Mouse (Mus musculus): ENCODE results near the gene Igdcc4. TPM values are rescaled to one million over a fixed set of nuclear protein-coding genes. Genes with fewer than 3 reads are reported as not detected.
A peak's percentile ranks its signal among the peaks of the same experiment; 100 is the strongest.
"Not testable (repeated sequence)": the region's sequence is repeated elsewhere in the genome, so short reads cannot be mapped to it uniquely, and the experiment has no call there.

Igdcc4 gene
- total and polyA plus RNA-seq, 3 experiments = 7.3 to 12.4 (median 10.2) TPM

DNA sequence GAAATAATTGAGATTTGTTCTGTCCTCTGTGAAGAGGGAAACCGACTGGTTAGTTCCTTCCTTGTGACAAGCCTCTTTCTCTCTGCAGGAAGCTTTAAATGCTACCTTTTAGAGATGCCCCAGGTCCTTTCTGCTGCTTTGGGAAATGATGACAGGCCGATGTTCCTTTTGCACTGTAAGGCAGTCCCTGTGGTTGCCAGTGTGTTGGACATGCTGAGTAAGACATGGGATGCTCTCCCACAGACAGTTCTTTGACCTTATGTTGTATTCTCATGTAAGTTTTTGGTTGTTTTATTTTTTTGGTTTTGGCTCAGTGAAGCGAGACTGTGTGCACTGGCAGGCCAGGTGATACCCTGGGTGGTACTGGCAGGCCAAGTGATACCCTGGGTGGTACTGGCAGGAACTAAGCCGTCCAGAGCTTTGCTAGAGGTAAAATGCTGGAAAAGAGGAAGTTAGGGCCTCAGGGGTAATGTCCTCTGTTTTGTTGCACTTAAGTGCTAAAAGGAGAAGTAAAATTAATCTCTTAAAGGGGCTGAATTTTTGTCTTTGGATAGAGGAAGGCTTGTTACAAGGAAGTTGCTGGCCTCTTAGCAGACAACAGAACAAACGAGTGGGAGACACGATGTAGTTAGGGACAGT lies 26.3 kb upstream of the Igdcc4 start:
- no peaks in the 10 kb centered on the region for H3K79me2 ChIP-seq (replicated peaks; ENCODE audit: control insufficient read depth, insufficient read depth, low read length)
- H3K36me3 ChIP-seq (ENCODE audit: control insufficient read depth, insufficient read depth, low read length) = peaks cover 3% of the 10 kb centered on the region; the same call in 1 of the 2 replicates
- no peak overlapping the region for H3K27ac ChIP-seq
- H3K9ac ChIP-seq (ENCODE audit: low read depth, low read length) = no peak overlapping the region
- no peaks in the 10 kb centered on the region for H3K27me3 ChIP-seq (ENCODE audit: control insufficient read depth, insufficient read depth, low read length)
- peak in 1 of 2 experiments; percentile 34 for DNase-seq
- TF ChIP-seq POLR2A (IDR thresholded peaks at IDR 0.05; ENCODE audit: insufficient read depth, low read depth, low read length) = no peak
- no peak for TF ChIP-seq EP300 (IDR thresholded peaks at IDR 0.05; ENCODE audit: insufficient read depth, low read depth, low read length)
- no peak for TF ChIP-seq CTCF (IDR thresholded peaks at IDR 0.05)
- H3K4me1 ChIP-seq (ENCODE audit: control insufficient read depth, insufficient read depth, low read length) = no peaks in the 10 kb centered on the region
- intact Hi-C loops (cut with DNase I) = no loop called here
- H3K4me3 ChIP-seq = no peak overlapping the region
- 80% methylated on average over 6 of the region's 6 CpGs for WGBS

DNA sequence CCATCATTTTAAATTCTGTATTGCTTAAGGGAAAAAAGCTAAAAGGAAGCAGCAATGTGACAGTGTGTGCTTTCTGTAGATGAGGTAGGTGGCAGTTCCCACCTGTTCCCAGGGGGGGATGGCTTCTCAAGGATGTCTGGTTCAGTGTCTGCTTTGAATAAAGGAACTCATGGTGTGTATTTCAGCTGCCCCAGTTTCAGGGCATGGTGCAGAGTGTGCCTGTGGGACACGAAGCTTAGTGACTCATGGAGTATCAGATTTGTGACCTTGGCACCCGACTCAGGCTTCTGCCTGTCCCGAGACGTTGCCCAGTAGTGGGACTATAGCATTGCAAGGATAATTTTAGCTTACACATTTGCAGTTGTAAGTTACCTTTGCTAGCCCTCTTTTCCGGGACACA lies 23.8 kb upstream of the Igdcc4 start:
- 63% methylated on average over 5 of the region's 5 CpGs for WGBS

GRCm38 (mm10) chr9:65080141-65080540 lies 21.1 kb upstream of the Igdcc4 start:
- H3K79me2 ChIP-seq (replicated peaks; ENCODE audit: control insufficient read depth, insufficient read depth, low read length); H3K27ac ChIP-seq; intact Hi-C loops (cut with DNase I); H3K36me3 ChIP-seq (ENCODE audit: control insufficient read depth, insufficient read depth, low read length); H3K27me3 ChIP-seq (ENCODE audit: control insufficient read depth, insufficient read depth, low read length); H3K4me3 ChIP-seq; H3K9ac ChIP-seq (ENCODE audit: low read depth, low read length); H3K4me1 ChIP-seq (ENCODE audit: control insufficient read depth, insufficient read depth, low read length); DNase-seq: not testable (repeated sequence)
- 93% methylated on average over 2 of the region's 2 CpGs for WGBS
- peak; percentile 37 for TF ChIP-seq CTCF (IDR thresholded peaks at IDR 0.05)

More for the DNA sequence above, 23.8 kb upstream of the Igdcc4 start:
- Histone ChIP-seq H3K4me1 (ENCODE audit: control insufficient read depth, insufficient read depth, low read length) (no peaks in the 10 kb centered on the region), H3K9ac (ENCODE audit: low read depth, low read length) (no peak overlapping the region), H3K79me2 (replicated peaks; ENCODE audit: control insufficient read depth, insufficient read depth, low read length) (no peaks in the 10 kb centered on the region), H3K27me3 (ENCODE audit: control insufficient read depth, insufficient read depth, low read length) (no peaks in the 10 kb centered on the region), H3K4me3 (no peak overlapping the region), H3K36me3 (ENCODE audit: control insufficient read depth, insufficient read depth, low read length) (peaks cover 3% of the 10 kb centered on the region; the same call in 1 of the 2 replicates), H3K27ac (no peak overlapping the region)
- DNase-seq = no peak
- no peak for TF ChIP-seq CTCF (IDR thresholded peaks at IDR 0.05)
- no peak for TF ChIP-seq EP300 (IDR thresholded peaks at IDR 0.05; ENCODE audit: insufficient read depth, low read depth, low read length)
- no peak for TF ChIP-seq POLR2A (IDR thresholded peaks at IDR 0.05; ENCODE audit: insufficient read depth, low read depth, low read length)
- intact Hi-C loops (cut with DNase I) = no loop called here

DNA sequence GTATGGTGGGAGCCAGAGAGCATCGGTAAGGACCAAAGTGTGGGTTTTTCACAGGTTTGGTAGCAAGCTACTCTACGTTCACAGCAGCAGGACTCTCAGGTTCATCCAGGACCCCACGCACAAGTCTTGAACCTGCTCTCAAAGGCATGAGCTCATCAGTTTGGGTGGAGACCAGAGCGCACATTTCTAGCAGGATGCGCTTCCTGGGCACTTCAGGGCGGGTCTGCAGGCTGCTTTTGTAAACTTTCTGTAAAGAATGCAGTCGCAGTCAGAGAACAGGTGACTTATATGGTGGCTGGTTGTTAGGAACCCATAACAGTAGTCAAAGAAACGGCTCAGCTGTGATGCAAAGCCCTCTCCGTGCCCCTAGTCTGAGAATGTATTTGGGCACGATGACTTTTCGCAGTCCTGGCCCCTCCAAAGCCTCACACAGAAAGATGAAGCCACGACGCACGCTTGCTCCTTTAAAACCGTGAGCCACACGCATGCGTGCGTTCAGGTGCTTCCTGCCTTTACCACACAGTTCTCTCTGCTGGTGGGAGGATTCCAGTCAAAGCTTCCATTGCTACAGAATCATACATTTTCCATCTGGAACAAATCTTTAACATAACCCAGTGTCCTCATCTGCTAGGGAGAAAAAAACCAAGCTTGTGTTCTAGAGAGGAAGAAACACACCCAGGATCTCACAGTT lies 18.1 kb upstream of the Igdcc4 start:
- TF ChIP-seq EP300 (IDR thresholded peaks at IDR 0.05; ENCODE audit: insufficient read depth, low read depth, low read length) = no peak
- no peak for TF ChIP-seq CTCF (IDR thresholded peaks at IDR 0.05)
- no peak for TF ChIP-seq POLR2A (IDR thresholded peaks at IDR 0.05; ENCODE audit: insufficient read depth, low read depth, low read length)
- intact Hi-C loops (cut with DNase I) = no loop called here
- H3K4me3 ChIP-seq = no peak overlapping the region
- H3K4me1 ChIP-seq (ENCODE audit: control insufficient read depth, insufficient read depth, low read length) = no peaks in the 10 kb centered on the region
- no peak overlapping the region for H3K27ac ChIP-seq
- no peaks in the 10 kb centered on the region for H3K79me2 ChIP-seq (replicated peaks; ENCODE audit: control insufficient read depth, insufficient read depth, low read length)
- H3K27me3 ChIP-seq (ENCODE audit: control insufficient read depth, insufficient read depth, low read length) = no peaks in the 10 kb centered on the region
- no peak for DNase-seq
- H3K9ac ChIP-seq (ENCODE audit: low read depth, low read length) = no peak overlapping the region
- peaks cover 3% of the 10 kb centered on the region; the same call in 1 of the 2 replicates for H3K36me3 ChIP-seq (ENCODE audit: control insufficient read depth, insufficient read depth, low read length)
- 92% methylated on average over 18 of the region's 18 CpGs for WGBS

DNA sequence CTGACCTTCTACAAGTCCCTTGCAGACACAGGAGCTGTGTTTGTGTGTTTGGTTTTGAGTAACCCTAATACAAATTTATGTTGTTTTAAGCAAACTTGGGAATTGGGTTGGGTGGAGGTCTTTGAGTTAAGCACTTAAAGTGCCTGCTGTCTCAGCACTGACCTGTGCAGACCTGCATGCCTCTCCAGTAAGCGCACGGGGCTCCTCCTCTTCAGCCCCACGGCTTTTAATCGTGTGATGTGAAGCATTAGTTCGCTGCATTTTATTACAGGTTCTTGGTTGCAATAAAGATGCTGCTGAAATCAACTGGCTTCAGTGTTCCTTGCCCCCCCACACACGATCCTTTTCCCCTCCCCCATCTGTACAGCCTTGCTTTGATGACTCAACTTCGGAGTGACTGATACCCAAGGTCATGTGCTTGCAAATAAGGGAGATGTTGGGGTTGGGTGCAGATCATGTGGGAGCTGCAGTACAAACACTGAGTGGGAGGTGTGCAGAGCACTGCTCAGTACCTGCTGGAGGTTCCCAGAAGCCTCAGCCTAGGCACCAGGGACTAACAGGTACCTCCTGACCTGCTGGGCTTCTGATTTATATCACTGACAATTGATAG lies 17.0 kb upstream of the Igdcc4 start:
- Histone ChIP-seq H3K27ac (no peak overlapping the region), H3K9ac (ENCODE audit: low read depth, low read length) (no peak overlapping the region), H3K36me3 (ENCODE audit: control insufficient read depth, insufficient read depth, low read length) (no peaks in the 10 kb centered on the region), H3K27me3 (ENCODE audit: control insufficient read depth, insufficient read depth, low read length) (no peaks in the 10 kb centered on the region), H3K79me2 (replicated peaks; ENCODE audit: control insufficient read depth, insufficient read depth, low read length) (no peaks in the 10 kb centered on the region), H3K4me1 (ENCODE audit: control insufficient read depth, insufficient read depth, low read length) (no peaks in the 10 kb centered on the region), H3K4me3 (no peak overlapping the region)
- intact Hi-C loops (cut with DNase I) = no loop called here
- WGBS = 73% methylated on average over 7 of the region's 7 CpGs
- TF ChIP-seq EP300 (IDR thresholded peaks at IDR 0.05; ENCODE audit: insufficient read depth, low read depth, low read length) (no peak), POLR2A (IDR thresholded peaks at IDR 0.05; ENCODE audit: insufficient read depth, low read depth, low read length) (no peak)
- no peak for DNase-seq

DNA sequence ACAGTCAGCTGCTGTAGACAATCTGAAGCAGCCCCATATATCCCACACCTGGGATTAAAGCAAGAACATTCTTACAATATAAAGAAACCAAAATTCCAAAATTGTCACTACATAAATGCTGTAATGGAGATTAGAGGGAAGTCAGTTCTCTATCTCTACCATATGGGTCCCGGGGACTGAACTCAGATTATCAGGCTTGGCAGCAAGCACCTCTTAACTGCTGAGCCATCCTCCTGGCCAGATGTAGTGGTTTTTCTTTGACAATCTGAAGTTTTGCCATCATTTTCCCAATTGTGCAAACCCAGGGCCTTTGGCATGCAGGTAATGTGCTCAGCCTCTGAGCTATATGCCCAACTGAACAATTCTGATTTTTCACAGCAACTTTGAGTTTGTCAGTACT lies 16.0 kb upstream of the Igdcc4 start:
- no peak for TF ChIP-seq POLR2A (IDR thresholded peaks at IDR 0.05; ENCODE audit: insufficient read depth, low read depth, low read length)
- TF ChIP-seq EP300 (IDR thresholded peaks at IDR 0.05; ENCODE audit: insufficient read depth, low read depth, low read length) = no peak
- no peak for TF ChIP-seq CTCF (IDR thresholded peaks at IDR 0.05)
- Histone ChIP-seq H3K4me1 (ENCODE audit: control insufficient read depth, insufficient read depth, low read length) (no peaks in the 10 kb centered on the region), H3K4me3 (no peak overlapping the region), H3K9ac (ENCODE audit: low read depth, low read length) (no peak overlapping the region), H3K79me2 (replicated peaks; ENCODE audit: control insufficient read depth, insufficient read depth, low read length) (no peaks in the 10 kb centered on the region), H3K27ac (no peak overlapping the region), H3K27me3 (ENCODE audit: control insufficient read depth, insufficient read depth, low read length) (no peaks in the 10 kb centered on the region), H3K36me3 (ENCODE audit: control insufficient read depth, insufficient read depth, low read length) (no peaks in the 10 kb centered on the region)
- intact Hi-C loops (cut with DNase I) = no loop called here
- 60% methylated on average over 1 of the region's 1 CpGs for WGBS
- DNase-seq = no peak
